Comparison of ENCODE assay signal across 8 mouse cellular contexts in the genomic region with DNA sequence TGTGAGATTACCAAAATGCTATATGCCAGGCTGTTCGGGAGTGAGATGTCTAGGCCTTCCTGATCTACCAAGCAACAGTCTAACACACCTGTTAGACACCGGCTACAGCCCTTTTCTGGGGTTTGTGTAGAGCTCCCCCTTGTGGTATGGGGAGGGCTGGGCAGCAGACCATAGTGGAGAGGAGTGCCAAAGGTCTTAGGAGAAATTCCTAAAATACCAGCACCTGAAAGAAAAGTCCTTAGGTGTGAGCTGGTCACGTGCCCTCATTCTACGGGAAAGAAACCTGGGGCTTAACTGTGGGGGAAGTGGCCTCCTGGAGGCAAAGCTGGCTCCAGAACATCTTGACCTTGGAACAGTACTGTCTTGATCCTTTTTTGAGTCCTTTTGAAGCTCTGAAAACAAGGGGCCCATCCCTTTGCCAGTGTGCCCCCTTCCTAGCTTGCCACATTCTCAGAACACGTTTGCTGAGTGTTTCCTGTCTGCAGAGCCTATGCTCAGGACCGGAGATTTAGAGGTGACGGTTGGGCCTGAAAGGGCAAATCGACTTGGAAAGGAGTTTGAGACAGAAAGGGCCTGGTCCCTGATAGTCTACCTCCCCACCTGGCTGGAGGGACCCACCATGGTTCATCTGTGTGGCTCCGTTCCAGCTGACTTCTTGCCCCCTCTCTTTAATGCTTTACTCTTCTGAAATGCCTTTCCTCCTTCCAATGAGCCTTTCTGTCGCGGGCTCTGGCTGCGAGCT. TPM values are rescaled to one million over a fixed set of nuclear protein-coding genes. Genes with fewer than 3 reads are reported as not detected.
DNase-seq lines count a peak whose midpoint lies in the region; ATAC-seq and TF ChIP-seq lines count a peak whose summit lies in the region.

No protein-coding gene starts in this region.

- 40% methylated on average over 12 of the region's 12 CpGs for WGBS in heart, embryonic 14.5 days
- 53% methylated on average over 12 of the region's 12 CpGs for WGBS in stomach, embryonic 15.5 days

- peaks cover 51% of the 10 kb centered on the region for H3K36me3 ChIP-seq in heart, embryonic 14.5 days (ENCODE audit: control insufficient read depth, insufficient read depth, low read length)
- no peaks in the 10 kb centered on the region for H3K36me3 ChIP-seq in stomach, embryonic 15.5 days

- H3K4me2 ChIP-seq in heart, embryonic 14.5 days (ENCODE audit: low read length), result no peak overlapping the region
- H3K4me2 ChIP-seq in stomach, embryonic 15.5 days, result no peak overlapping the region

- TF ChIP-seq CTCF in cortical plate, adult 2 months (IDR thresholded peaks at IDR 0.05; ENCODE audit: extremely low read depth, insufficient read depth, low read length), result peak; percentile 79

- H3K9me3 ChIP-seq in heart, embryonic 14.5 days (ENCODE audit: control insufficient read depth, low read length), result no peaks in the 10 kb centered on the region
- H3K9me3 ChIP-seq in stomach, embryonic 15.5 days, result no peaks in the 10 kb centered on the region

- no peak overlapping the region for H3K27ac ChIP-seq in cortical plate, adult 2 months (ENCODE audit: insufficient read depth, low read length)
- H3K27ac ChIP-seq in heart, embryonic 14.5 days (replicated peaks in 1 of 2; ENCODE audit: control insufficient read depth in 1 of 2, insufficient read depth in 1 of 2, low read depth in 2 of 2, low read length in 2 of 2), result peak overlapping the region; percentile 29 to 51; a peak in 3 of 4 replicates
- H3K27ac ChIP-seq in stomach, embryonic 15.5 days, result no peak overlapping the region

- H3K4me3 ChIP-seq in cortical plate, adult 2 months (ENCODE audit: insufficient read depth, low read length), result no peak overlapping the region
- H3K4me3 ChIP-seq in heart, embryonic 14.5 days (ENCODE audit: control insufficient read depth in 1 of 2, insufficient read depth in 1 of 2, low read depth in 1 of 2, low read length in 2 of 2), result no peak overlapping the region
- H3K4me3 ChIP-seq in stomach, embryonic 15.5 days (replicated peaks), result no peak overlapping the region

- H3K9ac ChIP-seq in heart, embryonic 14.5 days (ENCODE audit: low read length), result no peak overlapping the region
- no peak overlapping the region for H3K9ac ChIP-seq in stomach, embryonic 15.5 days

- no peak for TF ChIP-seq POLR2A in cortical plate, adult 2 months (IDR thresholded peaks at IDR 0.05; ENCODE audit: extremely low read depth, insufficient read depth, low read length)

- no peaks in the 10 kb centered on the region for H3K27me3 ChIP-seq in heart, embryonic 14.5 days (ENCODE audit: control insufficient read depth, insufficient read depth, low read length)
- no peaks in the 10 kb centered on the region for H3K27me3 ChIP-seq in stomach, embryonic 15.5 days (replicated peaks)

- H3K4me1 ChIP-seq in cortical plate, adult 2 months (ENCODE audit: control insufficient read depth, insufficient read depth, low read length), result no peaks in the 10 kb centered on the region
- H3K4me1 ChIP-seq in heart, embryonic 14.5 days (ENCODE audit: control insufficient read depth in 2 of 2, insufficient read depth in 2 of 2, low read length in 2 of 2), result peaks cover 5 to 7% of the 10 kb centered on the region in 2 experiments; a peak in 2 of 4 replicates
- 0 out of 2 replicates have a peak, but pooled peaks cover 3% of the 10 kb centered on the region for H3K4me1 ChIP-seq in stomach, embryonic 15.5 days

- no peak for ATAC-seq in heart, embryonic 14.5 days (ENCODE audit: insufficient number of reproducible peaks, insufficient read depth, low FRiP score, low read depth)
- ATAC-seq in stomach, embryonic 15.5 days (ENCODE audit: insufficient read depth, low FRiP score, low read depth), result peak; percentile 56; the same call in 1 of the 2 replicates

- DNase-seq in gastrocnemius, adult 18-20 months (ENCODE audit: low spot score), result peak; percentile 67
- DNase-seq in gastrocnemius, postnatal 4 days (ENCODE audit: low spot score in 2 of 2), result no peak
- peak; percentile 95 for DNase-seq in ZHBTc4 (ENCODE audit: low read depth, low spot score)
- DNase-seq in layer of hippocampus, adult 18-20 months (ENCODE audit: low spot score in 2 of 2), result peak; percentile 31 to 56
- peak; percentile 79 to 82 for DNase-seq in lung, postnatal 4 days

RNA-seq across cellular contexts. Expression of gene Cmtm5, which starts 3.5 kb away (rescaled TPM):
- under 1 TPM in 1 of 2 experiments, not detected in 1; 0.50 TPM for total RNA-seq in gastrocnemius, adult 18-20 months (2021)
- total RNA-seq in gastrocnemius, postnatal 4 days (2021), result 1 to 10 TPM; 3.8 to 4.1 TPM
- 136 and 169 TPM in 2 replicates for polyA plus RNA-seq in cortical plate, adult 2 months (2012; rRNA removed)
- 0.58 and 0.72 TPM in 2 replicates for polyA plus RNA-seq in heart, embryonic 14.5 days (2014; fragmentation: Nextera tagmentation; extraction: Ambion mirVana)
- total RNA-seq in layer of hippocampus, adult 18-20 months (2021), result 10 to 100 TPM; 77.1 to 86.1 TPM
- polyA plus RNA-seq in stomach, embryonic 15.5 days (2015; fragmentation: Nextera tagmentation; extraction: Ambion mirVana), result 3.6 and 4.6 TPM in 2 replicates

RNA-seq across cellular contexts. Expression of gene Il25, which starts 7.1 kb away (rescaled TPM):
- not detected for total RNA-seq in gastrocnemius, adult 18-20 months (2021)
- not detected for total RNA-seq in gastrocnemius, postnatal 4 days (2021)
- 0.13 and 0.17 TPM in 2 replicates for polyA plus RNA-seq in cortical plate, adult 2 months (2012; rRNA removed)
- not detected in 2 replicates for polyA plus RNA-seq in heart, embryonic 14.5 days (2014; fragmentation: Nextera tagmentation; extraction: Ambion mirVana)
- not detected for total RNA-seq in layer of hippocampus, adult 18-20 months (2021)
- 0.13 TPM in 1 of 2 replicates, not detected in the other for polyA plus RNA-seq in stomach, embryonic 15.5 days (2015; fragmentation: Nextera tagmentation; extraction: Ambion mirVana)

RNA-seq across cellular contexts. Expression of gene Efs, which starts 13.7 kb away (rescaled TPM):
- 1 to 10 TPM in 1 of 2 experiments, under 1 TPM in 1; 0.78 to 1.5 TPM for total RNA-seq in gastrocnemius, adult 18-20 months (2021)
- 10 to 100 TPM; 31.1 to 32.4 TPM for total RNA-seq in gastrocnemius, postnatal 4 days (2021)
- polyA plus RNA-seq in cortical plate, adult 2 months (2012; rRNA removed), result 7.5 and 8.2 TPM in 2 replicates
- 12.2 and 14.6 TPM in 2 replicates for polyA plus RNA-seq in heart, embryonic 14.5 days (2014; fragmentation: Nextera tagmentation; extraction: Ambion mirVana)
- total RNA-seq in layer of hippocampus, adult 18-20 months (2021), result 10 to 100 TPM in 1 of 2 experiments, 1 to 10 TPM in 1; 9.9 to 10.5 TPM
- 27.7 and 30.4 TPM in 2 replicates for polyA plus RNA-seq in stomach, embryonic 15.5 days (2015; fragmentation: Nextera tagmentation; extraction: Ambion mirVana)

RNA-seq across cellular contexts. Expression of gene Slc22a17, which starts 26.7 kb away (rescaled TPM):
- 1 to 10 TPM; 1.2 to 1.3 TPM for total RNA-seq in gastrocnemius, adult 18-20 months (2021)
- 10 to 100 TPM; 22.5 to 27.5 TPM for total RNA-seq in gastrocnemius, postnatal 4 days (2021)
- polyA plus RNA-seq in cortical plate, adult 2 months (2012; rRNA removed), result 776 and 795 TPM in 2 replicates
- polyA plus RNA-seq in heart, embryonic 14.5 days (2014; fragmentation: Nextera tagmentation; extraction: Ambion mirVana), result 18.5 and 25.6 TPM in 2 replicates
- total RNA-seq in layer of hippocampus, adult 18-20 months (2021), result 100 to 1,000 TPM; 691 to 697 TPM
- polyA plus RNA-seq in stomach, embryonic 15.5 days (2015; fragmentation: Nextera tagmentation; extraction: Ambion mirVana), result 45.5 and 48.6 TPM in 2 replicates

RNA-seq across cellular contexts. Expression of gene Myh6, which starts 27.1 kb away (rescaled TPM):
- 100 to 1,000 TPM; 174 to 189 TPM for total RNA-seq in gastrocnemius, adult 18-20 months (2021)
- total RNA-seq in gastrocnemius, postnatal 4 days (2021), result 100 to 1,000 TPM; 112 to 118 TPM
- 0.17 TPM in 1 of 2 replicates, not detected in the other for polyA plus RNA-seq in cortical plate, adult 2 months (2012; rRNA removed)
- polyA plus RNA-seq in heart, embryonic 14.5 days (2014; fragmentation: Nextera tagmentation; extraction: Ambion mirVana), result 2,542 and 2,728 TPM in 2 replicates
- 1 to 10 TPM; 3.7 to 5.0 TPM for total RNA-seq in layer of hippocampus, adult 18-20 months (2021)
- polyA plus RNA-seq in stomach, embryonic 15.5 days (2015; fragmentation: Nextera tagmentation; extraction: Ambion mirVana), result 2.3 and 2.4 TPM in 2 replicates

Comparison
In these comparisons a context has a peak if more than half of its experiments do, and no peak if none do; other contexts are left out.
1. DNase-seq: peak in gastrocnemius, adult 18-20 months (single experiment), ZHBTc4 (single experiment), layer of hippocampus, adult 18-20 months (2 of 2) and lung, postnatal 4 days (2 of 2); none in gastrocnemius, postnatal 4 days (0 of 2).
2. RNA of gene Efs, which starts 13.7 kb away (total RNA-seq): 31.1 to 32.4 TPM in gastrocnemius, postnatal 4 days and 9.9 to 10.5 TPM in layer of hippocampus, adult 18-20 months; 0.78 to 1.5 TPM in gastrocnemius, adult 18-20 months; every median in the first group is over 4 times any median in the second.
3. H3K27ac ChIP-seq: peak in heart, embryonic 14.5 days (2 of 2); none in cortical plate, adult 2 months (single experiment) and stomach, embryonic 15.5 days (single experiment).
4. RNA of gene Cmtm5, which starts 3.5 kb away (total RNA-seq): 77.1 to 86.1 TPM in layer of hippocampus, adult 18-20 months; 3.8 to 4.1 TPM in gastrocnemius, postnatal 4 days and 0.50 TPM in gastrocnemius, adult 18-20 months; every median in the first group is over 10 times any median in the second.